Mouse (Mus musculus): ENCODE measurements around the gene Rwdd2b. TPM values are rescaled to one million over a fixed set of nuclear protein-coding genes. Genes with fewer than 3 reads are reported as not detected.
A peak's percentile ranks its signal among the peaks of the same experiment; 100 is the strongest.

The Rwdd2b gene
- total and polyA plus RNA-seq, 3 experiments = 11.3 to 17.2 TPM; not detected in 1

- Histone ChIP-seq H3K9ac (ENCODE audit: control insufficient read depth, low read depth, low read length, poor library complexity, severe bottlenecking) (no peak overlapping the region), H3K79me2 (ENCODE audit: control insufficient read depth, insufficient read depth, low read length, poor library complexity) (peaks cover 36% of the 10 kb centered on the region), H3K9me3 (replicated peaks; ENCODE audit: insufficient read depth, low read length) (no peaks in the 10 kb centered on the region), H3K36me3 (ENCODE audit: control insufficient read depth in 1 of 2, insufficient read depth in 2 of 2, low read length in 2 of 2) (peaks cover 6 to 19% of the 10 kb centered on the region in 2 experiments), H3K4me1 (ENCODE audit: control insufficient read depth in 1 of 2, insufficient read depth in 2 of 2, low read length in 2 of 2) (peaks cover 0 to 15% of the 10 kb centered on the region in 2 experiments; a peak in 3 of 4 replicates), H3K27ac (ENCODE audit: control insufficient read depth, low read depth, low read length) (no peak overlapping the region), H3K4me3 (ENCODE audit: control insufficient read depth in 1 of 2, insufficient read depth in 1 of 2, low read depth in 2 of 2, low read length in 2 of 2) (no peak overlapping the region), H3K27me3 (ENCODE audit: control insufficient read depth in 1 of 2, insufficient read depth in 2 of 2, low read length in 2 of 2) (no peaks in the 10 kb centered on the region)
- no peak for TF ChIP-seq MYB (IDR thresholded peaks at IDR 0.05; ENCODE audit: low read depth, low read length)
- TF ChIP-seq CTCF (IDR thresholded peaks at IDR 0.05 in 2 of 3, conservative IDR thresholded peaks at IDR 0.05 in 1 of 3; ENCODE audit: control insufficient read depth in 1 of 3, insufficient read depth in 1 of 3, low read depth in 2 of 3, low read length in 3 of 3, poor library complexity in 1 of 3, severe bottlenecking in 1 of 3) = peak; percentile 19 to 37 (median 28); a peak in 4 of 6 replicates
- peak; percentile 52 for DNase-seq (ENCODE audit: low read depth, low spot score)
These were observed 18.4 kb upstream of the Rwdd2b start for GRCm38 (mm10) chr16:87458752-87459151.

- peaks cover 0 to 23% of the 10 kb centered on the region in 2 experiments; a peak in 3 of 4 replicates for H3K4me1 ChIP-seq (ENCODE audit: control insufficient read depth in 1 of 2, insufficient read depth in 2 of 2, low read length in 2 of 2)
- H3K27ac ChIP-seq (ENCODE audit: control insufficient read depth, low read depth, low read length) = peak overlapping the region; percentile 27; the same call in 1 of the 2 replicates
- TF ChIP-seq SIN3A (IDR thresholded peaks at IDR 0.05; ENCODE audit: low read length) (peak; percentile 46; the same call in 1 of the 2 replicates), POLR2AphosphoS5 (IDR thresholded peaks at IDR 0.05; ENCODE audit: borderline replicate concordance, low read depth, low read length) (no peak), MEF2A (IDR thresholded peaks at IDR 0.05; ENCODE audit: extremely low read depth, insufficient replicate concordance, low read depth, low read length, poor library complexity, severe bottlenecking) (no peak), BHLHE40 (IDR thresholded peaks at IDR 0.05; ENCODE audit: borderline replicate concordance, low read depth, low read length) (no peak)
- DNase-seq (ENCODE audit: low read depth, low spot score) = peak; percentile 52
- peak overlapping the region; percentile 90 for H3K9ac ChIP-seq (ENCODE audit: control insufficient read depth, low read depth, low read length, poor library complexity, severe bottlenecking)
- peaks cover 2 to 19% of the 10 kb centered on the region in 2 experiments for H3K36me3 ChIP-seq (ENCODE audit: control insufficient read depth in 1 of 2, insufficient read depth in 2 of 2, low read length in 2 of 2)
- no peaks in the 10 kb centered on the region for H3K9me3 ChIP-seq (replicated peaks; ENCODE audit: insufficient read depth, low read length)
- peak overlapping the region; percentile 97 to 99 for H3K4me3 ChIP-seq (ENCODE audit: control insufficient read depth in 1 of 2, insufficient read depth in 1 of 2, low read depth in 2 of 2, low read length in 2 of 2)
- H3K27me3 ChIP-seq (ENCODE audit: control insufficient read depth in 1 of 2, insufficient read depth in 2 of 2, low read length in 2 of 2) = peaks cover 0 to 2% of the 10 kb centered on the region in 2 experiments; a peak in 1 of 4 replicates
- H3K79me2 ChIP-seq (ENCODE audit: control insufficient read depth, insufficient read depth, low read length, poor library complexity) = peaks cover 36% of the 10 kb centered on the region
These were observed 14.8 kb upstream of the Rwdd2b start for GRCm38 (mm10) chr16:87455180-87455611.

GRCm38 (mm10) chr16:87454419-87455179, 14.2 kb upstream of the Rwdd2b start, which contains the start of gene Usp16:
Usp16 (plus strand) TSS chr16:87454703.
- Histone ChIP-seq H3K27me3 (ENCODE audit: control insufficient read depth in 1 of 2, insufficient read depth in 2 of 2, low read length in 2 of 2) (peaks cover 0 to 2% of the 10 kb centered on the region in 2 experiments; a peak in 1 of 4 replicates), H3K9me3 (replicated peaks; ENCODE audit: insufficient read depth, low read length) (no peaks in the 10 kb centered on the region), H3K79me2 (ENCODE audit: control insufficient read depth, insufficient read depth, low read length, poor library complexity) (peaks cover 33% of the 10 kb centered on the region), H3K9ac (ENCODE audit: control insufficient read depth, low read depth, low read length, poor library complexity, severe bottlenecking) (peak within 1 kb of the TSS; percentile 90), H3K4me3 (ENCODE audit: control insufficient read depth in 1 of 2, insufficient read depth in 1 of 2, low read depth in 2 of 2, low read length in 2 of 2) (peak within 1 kb of the TSS; percentile 97 to 99), H3K27ac (ENCODE audit: control insufficient read depth, low read depth, low read length) (peak within 1 kb of the TSS; percentile 46), H3K4me1 (ENCODE audit: control insufficient read depth in 1 of 2, insufficient read depth in 2 of 2, low read length in 2 of 2) (peaks cover 0 to 23% of the 10 kb centered on the region in 2 experiments; a peak in 3 of 4 replicates), H3K36me3 (ENCODE audit: control insufficient read depth in 1 of 2, insufficient read depth in 2 of 2, low read length in 2 of 2) (peaks cover 0 to 19% of the 10 kb centered on the region in 2 experiments; a peak in 3 of 4 replicates)
- peak; percentile 94 for DNase-seq (ENCODE audit: low read depth, low spot score)
- TF ChIP-seq ELF1 (IDR thresholded peaks at IDR 0.05; ENCODE audit: low read depth, low read length) (peak; percentile 88), JUND (IDR thresholded peaks at IDR 0.05; ENCODE audit: low read depth, low read length) (no peak; the same call in 1 of the 2 replicates), EP300 (IDR thresholded peaks at IDR 0.05; ENCODE audit: low read depth in 1 of 2, low read length in 2 of 2) (peak in 1 of 2 experiments; percentile 15; a peak in 1 of 4 replicates), CTCF (IDR thresholded peaks at IDR 0.05 in 2 of 3, conservative IDR thresholded peaks at IDR 0.05 in 1 of 3; ENCODE audit: control insufficient read depth in 1 of 3, insufficient read depth in 1 of 3, low read depth in 2 of 3, low read length in 3 of 3, poor library complexity in 1 of 3, severe bottlenecking in 1 of 3) (no peak), ZKSCAN1 (IDR thresholded peaks at IDR 0.05; ENCODE audit: low read depth, low read length) (no peak), ZMIZ1 (IDR thresholded peaks at IDR 0.05; ENCODE audit: low read depth, low read length) (peak; percentile 44; the same call in 1 of the 2 replicates), NRF1 (IDR thresholded peaks at IDR 0.05; ENCODE audit: insufficient read depth, low read depth, low read length, poor library complexity, severe bottlenecking) (no peak), USF1 (IDR thresholded peaks at IDR 0.05; ENCODE audit: low read depth, low read length) (peak; percentile 82), ZC3H11A (IDR thresholded peaks at IDR 0.05; ENCODE audit: low read depth, low read length) (no peak), MAZ (IDR thresholded peaks at IDR 0.05; ENCODE audit: low read depth, low read length) (peak; percentile 80; the same call in 1 of the 2 replicates), HCFC1 (IDR thresholded peaks at IDR 0.05; ENCODE audit: low read depth, low read length) (peak; percentile 93), POLR2AphosphoS2 (IDR thresholded peaks at IDR 0.05; ENCODE audit: low read length) (peak; percentile 56; the same call in 1 of the 2 replicates), CHD2 (IDR thresholded peaks at IDR 0.05; ENCODE audit: low read length) (no peak), GABPA (IDR thresholded peaks at IDR 0.05; ENCODE audit: low read depth, low read length) (no peak; the same call in 1 of the 2 replicates), MYB (IDR thresholded peaks at IDR 0.05; ENCODE audit: low read depth, low read length) (no peak), ZNF384 (IDR thresholded peaks at IDR 0.05; ENCODE audit: low read depth, low read length) (no peak), TAL1 (IDR thresholded peaks at IDR 0.05; ENCODE audit: low read length) (no peak), MEF2A (IDR thresholded peaks at IDR 0.05; ENCODE audit: extremely low read depth, insufficient replicate concordance, low read depth, low read length, poor library complexity, severe bottlenecking) (no peak)
